Mouse (Mus musculus): Measurements from ENCODE around the gene Gpatch1.
"Not testable (repeated sequence)": the region's sequence is repeated elsewhere in the genome, so short reads cannot be mapped to it uniquely, and the experiment has no call there.

Gene Gpatch1

DNA sequence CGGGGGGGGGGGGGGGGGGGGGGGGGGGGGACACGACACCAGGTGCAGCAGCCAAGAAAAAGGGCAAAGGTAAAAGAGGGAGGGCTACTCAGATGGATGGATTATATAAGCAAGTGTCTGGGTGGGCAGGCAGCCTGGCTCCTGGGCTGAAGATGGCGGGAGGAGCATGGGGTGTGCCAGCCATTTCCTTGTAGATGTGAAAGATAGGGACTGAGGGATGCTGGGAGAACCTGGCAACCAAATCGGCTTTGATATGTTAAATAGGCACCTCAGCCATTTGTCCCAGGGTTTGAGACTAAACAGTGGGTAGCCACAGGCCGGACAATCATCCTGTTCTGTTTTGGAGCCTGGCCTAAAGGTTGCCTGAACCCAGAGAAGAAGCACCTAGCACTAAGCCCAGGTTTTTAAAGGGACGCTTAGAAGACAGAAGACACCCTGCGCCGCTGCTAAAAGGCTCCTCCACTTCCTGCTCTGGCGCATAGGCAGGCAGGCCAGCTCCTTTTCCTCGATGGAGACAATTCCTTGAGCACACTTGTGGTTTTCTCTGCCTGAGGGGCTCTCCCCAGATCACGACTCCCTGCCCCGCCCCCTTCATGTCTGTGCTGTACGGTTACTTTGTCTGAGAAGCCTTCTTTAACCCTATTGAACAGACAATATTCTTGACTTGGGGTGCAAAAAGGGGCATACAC is 4.6 kb upstream of the Gpatch1 start:
- DNase-seq: no peak

DNA sequence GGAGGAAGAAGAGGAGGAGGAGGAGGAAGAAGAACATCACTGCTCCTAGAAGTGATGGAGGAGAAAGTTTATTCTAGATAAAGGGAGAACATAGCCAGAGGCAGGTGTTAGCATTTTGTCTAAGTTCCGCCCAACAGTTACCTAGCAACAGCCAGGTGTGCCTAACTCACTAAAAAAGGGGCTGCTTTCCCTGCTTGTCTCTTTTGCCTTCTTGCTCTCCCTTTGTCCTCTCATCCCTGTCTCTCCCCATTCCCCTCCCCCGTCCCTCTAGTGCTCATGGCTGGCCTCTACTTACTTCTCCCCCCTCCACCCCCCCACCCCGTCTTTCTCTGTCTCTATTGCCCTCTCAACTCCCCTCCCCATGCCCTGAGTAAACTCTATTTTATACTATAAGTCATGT is 3.9 kb upstream of the Gpatch1 start:
- DNase-seq: no peak

DNA sequence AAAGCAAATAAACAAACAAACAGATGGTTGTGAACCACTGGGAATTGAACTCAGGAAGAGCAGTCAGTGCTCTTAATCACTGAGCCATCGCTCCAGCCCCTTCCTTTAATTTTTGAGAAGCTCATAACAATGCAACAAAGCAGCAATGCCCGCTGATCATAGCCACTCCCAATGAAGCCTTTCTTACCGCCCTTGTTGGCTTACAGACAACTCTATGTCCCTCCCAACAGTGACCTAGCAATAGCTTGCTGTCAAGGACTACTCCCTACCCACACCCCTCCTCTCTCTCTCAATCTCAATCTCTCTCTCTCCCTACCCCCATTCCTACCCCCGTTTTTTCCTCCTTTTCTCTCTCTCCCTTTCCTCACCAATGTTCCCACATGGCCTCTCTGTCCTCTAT is 1.5 kb upstream of the Gpatch1 start:
- no peak for DNase-seq

DNA sequence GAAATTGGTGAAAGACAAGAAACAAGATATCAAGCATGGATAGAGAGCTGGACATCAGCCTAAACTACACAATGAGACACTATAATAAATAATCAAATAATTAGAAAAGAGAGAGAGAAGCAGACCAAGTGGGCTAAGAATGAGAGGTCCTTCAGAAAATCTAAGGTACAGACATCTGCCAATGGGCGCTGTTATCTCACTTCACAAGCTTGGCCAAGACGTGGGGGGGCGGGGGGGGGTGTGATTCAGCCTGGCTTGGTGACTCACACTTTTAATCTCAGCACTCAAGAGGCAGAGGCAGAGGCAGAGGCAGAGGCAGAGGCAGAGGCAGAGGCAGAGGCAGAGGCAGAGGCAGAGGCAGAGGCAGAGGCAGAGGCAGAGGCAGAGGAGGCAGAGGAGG is 981 bp upstream of the Gpatch1 start:
- DNase-seq: not testable (repeated sequence)

DNA sequence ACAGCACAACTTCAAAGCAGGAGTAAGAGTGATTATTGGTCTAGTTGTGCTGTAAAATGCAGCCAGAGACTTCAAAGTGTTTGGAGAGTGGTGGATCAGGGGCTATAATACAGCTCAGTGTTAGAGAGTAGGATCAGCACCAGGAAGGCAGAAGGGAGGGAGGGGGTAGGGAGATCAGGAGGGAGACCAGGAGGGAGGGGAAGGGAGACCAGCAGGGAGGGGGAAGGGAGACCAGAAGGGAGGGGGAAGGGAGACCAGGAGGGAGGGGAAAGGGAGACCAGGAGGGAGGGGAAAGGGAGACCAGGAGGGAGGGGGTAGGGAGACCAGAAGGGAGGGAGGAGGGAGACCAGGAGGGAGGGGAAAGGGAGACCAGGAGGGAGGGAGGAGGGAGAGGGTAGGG is 4.1 kb downstream of the Gpatch1 start:
- DNase-seq: no peak

DNA sequence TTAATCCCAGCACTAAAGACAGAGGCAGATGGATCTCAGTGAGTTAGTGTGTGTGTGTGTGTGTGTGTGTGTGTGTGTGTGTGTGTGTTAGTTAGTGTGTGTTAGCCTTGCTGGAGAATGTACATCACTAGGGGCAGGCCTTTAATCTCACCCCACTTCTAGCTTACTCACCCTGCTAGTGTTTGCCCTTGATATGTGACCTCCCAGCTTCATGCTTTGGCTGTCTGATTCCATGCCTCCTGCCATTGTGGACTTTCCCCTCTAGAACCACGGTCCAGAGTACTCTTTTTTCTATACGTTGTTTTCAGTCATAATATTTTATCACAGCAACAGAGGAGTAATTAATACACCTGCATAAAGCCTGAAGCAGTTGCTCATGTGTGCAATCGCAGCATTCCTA is 7.0 kb downstream of the Gpatch1 start:
- DNase-seq: no peak

DNA sequence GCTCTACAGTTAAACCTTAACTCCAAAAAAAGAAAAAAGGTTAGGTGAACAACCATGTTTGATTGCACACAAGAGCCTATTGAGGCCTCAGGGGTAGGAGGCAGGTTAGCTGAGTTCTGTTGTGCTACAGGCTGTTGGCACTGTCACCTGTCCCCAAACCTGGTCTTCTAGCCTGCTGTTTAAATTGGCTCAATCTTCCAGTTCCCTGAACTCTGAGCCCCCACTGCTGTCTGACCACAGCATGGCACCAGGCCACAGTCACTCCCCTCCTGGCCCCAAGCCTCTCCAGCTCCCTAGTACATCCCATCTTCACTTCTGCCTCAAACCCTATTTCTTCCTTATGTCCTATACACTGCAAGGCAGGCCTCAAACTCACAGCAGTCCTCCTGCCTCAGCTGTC is 17.4 kb downstream of the Gpatch1 start:
- DNase-seq: no peak

DNA sequence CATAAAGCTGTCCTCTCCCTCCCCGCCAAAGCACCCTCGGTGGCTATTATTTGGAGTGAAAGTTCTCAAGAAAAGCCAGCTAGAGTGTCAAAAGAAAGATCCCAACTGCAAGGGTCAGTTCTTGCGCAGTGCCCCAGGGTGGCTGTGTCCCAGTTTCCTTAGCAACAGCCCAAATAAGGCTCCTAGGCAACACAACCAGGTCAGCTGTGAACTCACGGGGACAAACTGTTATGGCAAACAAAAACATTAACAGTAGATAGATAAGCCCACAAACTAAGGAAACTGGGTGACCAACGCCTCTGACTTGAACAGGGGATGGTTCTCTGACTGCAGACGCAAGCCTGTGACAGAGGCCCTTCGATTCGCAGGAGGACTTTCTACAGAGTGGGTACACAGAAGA is 18.6 kb downstream of the Gpatch1 start:
- no peak for DNase-seq

DNA sequence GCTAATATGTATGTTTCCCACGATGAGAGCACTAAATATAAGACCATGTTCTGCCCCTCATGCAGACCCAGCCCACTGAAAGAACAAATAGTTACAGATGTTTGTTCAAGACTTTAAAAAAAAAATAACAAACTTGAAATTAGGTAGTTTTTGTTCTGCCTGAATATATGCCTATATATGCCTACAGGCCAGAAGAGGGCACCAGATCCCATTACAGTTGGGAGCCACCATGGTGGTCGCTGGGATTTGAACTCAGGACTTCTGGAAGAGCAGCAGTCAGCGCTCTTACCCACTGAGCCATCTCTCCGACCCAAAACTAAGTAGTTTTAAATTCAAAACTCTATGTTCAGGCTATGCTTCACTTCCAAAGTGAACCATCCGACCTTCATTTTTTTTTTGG is 20.4 kb downstream of the Gpatch1 start:
- no peak for DNase-seq

DNA sequence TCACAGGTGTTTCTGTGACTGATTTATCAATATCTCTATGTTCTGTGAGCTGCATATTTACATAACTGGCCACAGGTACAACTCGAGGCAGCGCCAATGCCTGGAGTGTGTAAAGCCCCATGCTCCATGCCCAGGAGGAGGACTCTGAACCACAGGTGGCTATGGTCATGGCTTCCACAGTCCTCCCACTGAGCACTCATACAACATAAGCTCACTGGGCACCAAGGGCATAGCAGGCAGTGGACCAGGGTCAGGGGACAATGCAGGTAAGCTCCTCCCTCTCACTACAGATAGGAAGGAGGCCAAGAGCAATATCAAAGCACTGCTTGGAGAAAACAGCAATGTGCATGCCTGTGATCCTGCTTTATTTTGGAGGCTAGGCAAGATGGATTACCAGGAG is 22.6 kb downstream of the Gpatch1 start:
- no peak for DNase-seq

DNA sequence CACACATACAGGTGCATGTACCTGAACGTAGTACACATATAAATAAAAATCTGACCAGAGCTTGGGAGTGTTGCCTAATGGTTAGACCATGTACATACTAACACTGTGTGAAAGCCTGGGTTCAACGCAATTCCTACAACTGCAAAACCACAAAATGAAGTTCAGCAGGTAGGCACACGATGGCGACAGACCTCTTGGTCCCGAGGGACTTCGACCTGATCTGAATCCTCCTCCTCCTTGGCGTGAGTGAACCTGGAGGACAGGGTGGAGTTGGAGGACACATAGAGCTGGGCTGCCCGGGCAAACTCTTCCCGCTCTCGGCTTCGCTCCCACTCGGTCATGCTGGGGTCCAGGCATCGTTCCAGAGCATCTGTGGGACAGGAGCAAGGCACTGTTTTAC is 24.8 kb downstream of the Gpatch1 start:
- no peak for DNase-seq

DNA sequence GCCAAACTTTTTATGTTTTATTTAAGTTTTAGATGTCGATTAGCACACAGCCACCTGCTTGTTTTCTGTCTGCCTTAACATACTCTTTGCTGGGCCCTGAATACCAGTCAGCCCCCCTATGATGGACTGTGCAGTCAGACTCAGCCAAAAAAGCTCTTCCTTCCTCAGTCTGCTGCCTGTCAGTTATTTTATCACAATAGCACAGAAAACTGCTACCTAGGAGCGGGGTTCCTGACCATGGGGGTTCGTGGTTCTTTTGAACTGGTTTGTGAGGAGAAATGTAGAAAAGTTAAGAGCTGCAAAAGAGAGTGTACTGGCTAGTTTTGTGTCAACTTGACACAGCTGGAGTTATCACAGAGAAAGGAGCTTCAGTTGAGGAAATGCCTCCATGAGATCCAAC is 39.3 kb downstream of the Gpatch1 start:
- no peak for DNase-seq

DNA sequence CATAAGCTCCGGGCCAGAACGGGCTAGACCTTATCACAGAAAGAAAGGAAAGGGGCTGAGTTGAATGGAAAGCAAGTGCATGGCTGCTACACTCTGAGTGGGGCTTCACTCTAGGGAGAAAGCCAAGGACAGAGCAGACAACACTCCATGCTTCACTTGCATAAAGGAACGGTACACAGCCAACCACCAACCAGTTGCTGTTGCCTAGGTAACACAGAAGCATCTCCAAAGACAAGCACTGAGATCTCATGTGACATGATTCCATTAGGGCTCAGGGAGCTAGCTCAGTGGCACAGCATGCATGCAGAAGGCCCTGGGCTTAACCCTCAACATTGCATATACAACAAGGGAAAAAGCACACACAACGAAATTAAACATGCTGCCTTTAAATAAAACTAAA is 40.8 kb downstream of the Gpatch1 start:
- DNase-seq: no peak

DNA sequence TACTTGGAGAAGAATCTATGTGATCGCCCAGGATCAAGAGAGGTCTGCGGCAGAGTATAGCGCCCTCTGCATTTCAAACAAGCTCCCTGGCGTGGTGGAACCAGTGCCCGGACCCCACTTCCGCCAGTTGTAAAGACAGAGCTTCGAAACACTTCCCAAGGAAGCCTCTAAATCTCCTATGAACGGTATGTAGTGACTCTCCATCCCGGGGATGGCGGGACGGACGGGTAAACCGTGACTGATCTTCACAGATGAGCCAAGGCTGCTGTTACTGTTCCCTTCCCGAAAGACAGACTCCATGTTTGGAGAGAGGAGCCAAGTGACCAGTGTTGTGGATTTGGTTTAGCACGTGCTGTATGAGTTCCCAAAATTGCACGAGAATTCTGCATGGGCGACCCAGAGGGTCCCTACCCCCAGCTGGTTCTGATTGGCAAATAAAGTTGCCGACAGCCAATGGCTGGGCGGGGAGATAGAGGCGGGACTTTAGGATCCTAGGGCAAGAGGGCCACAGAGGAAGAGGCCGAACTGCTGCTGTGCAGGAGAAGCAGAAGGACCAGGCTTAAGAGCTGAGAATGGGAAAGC is 48.7 kb downstream of the Gpatch1 start:
- peak; percentile 19 for DNase-seq

DNA sequence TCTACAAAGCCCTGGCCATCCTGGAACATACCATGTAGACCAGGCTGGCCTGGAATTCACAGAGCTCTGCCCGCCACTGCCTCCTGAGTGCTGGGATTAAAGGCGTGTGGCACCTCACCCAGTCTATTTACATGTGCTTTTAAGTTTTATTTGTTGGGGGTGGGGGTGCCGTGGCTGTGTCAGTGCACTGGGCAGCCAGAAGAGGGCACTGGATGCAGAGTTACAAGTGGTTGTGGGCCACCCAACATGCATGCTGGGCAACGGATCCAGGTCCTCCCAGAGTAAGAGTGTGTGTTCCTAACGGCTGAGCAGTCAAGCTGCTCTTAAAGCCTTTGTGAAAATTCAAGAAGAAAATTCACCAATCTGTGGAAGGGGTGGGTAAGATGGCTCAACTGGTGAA is 50.4 kb downstream of the Gpatch1 start:
- no peak for DNase-seq

DNA sequence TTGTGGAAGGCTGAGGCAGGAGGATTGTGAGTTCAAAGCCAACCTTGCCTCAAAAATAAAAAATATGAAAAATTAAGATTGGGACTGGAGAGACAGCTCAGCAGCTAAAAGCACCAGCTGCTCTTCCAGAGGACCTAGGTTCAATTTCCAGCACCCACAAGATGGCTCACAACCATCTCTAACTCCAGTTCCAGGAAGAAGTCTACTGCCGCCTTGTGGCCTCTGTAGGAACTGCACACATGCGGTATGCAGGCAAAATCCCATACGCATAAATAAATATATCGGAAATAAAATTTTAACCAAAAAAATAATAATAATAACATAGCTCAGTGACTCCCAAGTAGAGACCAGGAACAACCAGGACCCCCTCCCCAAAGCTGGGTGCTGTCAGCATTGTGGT is 51.6 kb downstream of the Gpatch1 start:
- DNase-seq: no peak

DNA sequence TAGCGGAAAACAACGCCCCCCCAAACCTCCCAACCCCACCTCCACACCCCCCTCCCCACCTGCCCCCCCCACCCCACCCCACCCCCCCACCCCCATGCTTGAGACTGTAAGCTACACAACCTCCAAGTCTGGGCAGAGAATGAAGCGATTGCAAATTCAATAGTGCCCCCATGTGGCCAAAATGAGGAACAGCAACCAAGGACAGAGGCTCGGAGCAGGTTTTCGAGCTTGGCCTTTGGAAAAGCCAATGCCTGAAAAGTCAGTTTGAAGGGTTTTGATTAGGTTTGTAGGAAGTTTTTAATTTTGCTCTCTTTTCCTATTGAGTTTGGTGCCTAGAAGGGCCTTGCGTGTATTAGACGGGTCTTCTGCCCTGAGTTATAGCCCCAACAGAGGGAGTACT is 53.5 kb downstream of the Gpatch1 start:
- peak; percentile 41 for DNase-seq

DNA sequence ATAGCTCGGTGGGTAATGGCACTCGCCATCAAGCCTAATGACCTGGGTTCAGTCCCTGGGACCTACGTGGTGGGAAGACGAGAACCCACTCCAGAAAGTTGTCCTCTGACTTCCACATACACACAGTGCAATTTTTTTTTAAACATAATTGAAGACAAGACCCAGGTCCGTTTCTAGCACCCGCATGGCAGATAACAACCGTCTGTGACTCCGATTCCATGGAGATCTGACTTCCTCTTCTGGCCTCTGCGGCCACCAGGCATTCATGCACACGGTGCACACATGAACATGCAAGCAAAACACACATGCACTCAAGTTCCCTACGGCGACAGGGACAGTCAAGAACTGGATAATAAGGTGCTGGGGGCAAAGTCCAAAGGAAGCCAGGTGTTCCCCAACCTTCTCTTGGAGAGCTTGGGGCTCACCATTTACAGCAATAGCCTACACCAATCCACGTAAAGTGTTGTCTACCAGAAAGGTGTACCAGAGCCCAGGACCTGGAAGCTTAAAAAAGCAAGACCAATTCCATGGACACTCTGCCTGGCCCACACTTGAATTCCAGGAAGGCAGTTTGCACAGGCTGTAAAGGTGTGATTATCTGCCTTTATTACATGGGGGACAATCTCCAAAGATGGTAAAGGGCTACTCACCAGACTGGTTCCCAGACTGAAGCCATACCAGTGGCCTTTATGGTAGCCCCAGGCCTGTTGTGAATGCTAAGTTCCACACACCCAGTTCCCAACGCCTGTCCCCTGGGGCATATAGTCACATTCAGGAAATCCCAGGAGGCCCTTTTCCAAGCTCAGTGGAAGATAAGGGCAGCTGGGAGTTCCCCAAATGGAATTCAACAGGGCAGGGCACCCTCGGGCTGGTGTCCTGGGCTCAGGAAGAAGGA is 54.4 kb downstream of the Gpatch1 start:
- no peak for DNase-seq

DNA sequence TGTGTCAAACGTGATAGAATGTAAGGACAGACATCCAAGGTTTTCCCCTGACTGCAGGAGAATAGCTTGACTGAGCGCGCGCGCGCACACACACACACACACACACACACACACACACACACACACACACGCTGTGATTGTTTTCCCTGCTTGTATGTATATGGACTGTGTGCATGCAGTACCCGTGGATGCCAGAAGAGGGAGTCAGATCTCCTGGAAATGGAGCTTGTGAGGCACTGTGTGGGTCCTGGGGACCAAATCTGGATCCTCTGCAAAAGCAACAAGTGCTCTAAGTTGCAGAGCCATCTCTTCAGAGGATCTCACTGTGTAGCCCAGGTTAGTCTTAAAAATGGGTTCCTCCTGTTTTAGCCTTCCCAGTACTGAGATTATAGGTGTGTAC is 58.9 kb downstream of the Gpatch1 start:
- DNase-seq: no peak

DNA sequence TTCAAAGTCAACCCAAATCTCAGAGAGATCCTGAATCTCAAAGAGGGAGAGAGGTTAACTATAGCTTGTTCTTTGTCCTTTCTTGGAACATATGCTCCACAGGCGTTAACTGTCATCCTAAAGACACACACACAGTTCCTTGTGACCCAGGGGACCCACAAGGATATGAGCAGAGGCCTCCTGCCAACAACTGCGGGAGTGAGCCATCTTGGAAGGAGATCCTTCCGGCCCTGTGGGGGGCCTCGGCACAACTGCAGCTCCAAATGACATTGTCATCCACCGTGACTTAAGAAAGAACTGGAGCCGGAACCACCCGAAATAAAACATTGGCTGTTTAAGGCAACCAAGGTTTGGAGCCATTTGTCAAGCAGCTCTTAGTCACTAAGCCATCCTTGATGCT is 59.9 kb downstream of the Gpatch1 start:
- no peak for DNase-seq

DNA sequence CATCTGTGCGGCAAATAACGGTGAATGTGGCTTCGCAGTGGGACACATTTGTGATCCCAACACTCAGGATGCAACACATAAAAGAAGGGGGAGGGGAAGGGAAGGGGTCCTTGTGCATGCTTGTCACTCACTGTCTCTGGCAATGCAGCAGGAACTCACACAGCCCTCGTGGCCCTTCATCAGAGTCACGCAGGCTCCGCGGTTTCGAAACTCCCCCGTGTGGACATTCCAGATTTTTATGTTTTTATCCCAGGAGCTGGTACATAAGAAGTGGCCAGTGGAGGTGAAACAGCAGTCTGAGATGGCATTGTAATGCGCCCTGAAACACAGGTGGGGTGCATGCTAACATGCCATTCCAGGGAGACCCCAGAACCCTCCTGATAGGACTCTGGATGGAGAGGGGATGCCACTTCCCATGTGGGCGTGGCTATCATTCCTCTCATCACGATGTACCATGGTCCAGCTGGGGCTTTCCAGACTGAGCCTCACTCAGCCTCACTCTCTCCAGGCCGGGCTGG is 66.1 kb downstream of the Gpatch1 start:
- peak; percentile 47 for DNase-seq

DNA sequence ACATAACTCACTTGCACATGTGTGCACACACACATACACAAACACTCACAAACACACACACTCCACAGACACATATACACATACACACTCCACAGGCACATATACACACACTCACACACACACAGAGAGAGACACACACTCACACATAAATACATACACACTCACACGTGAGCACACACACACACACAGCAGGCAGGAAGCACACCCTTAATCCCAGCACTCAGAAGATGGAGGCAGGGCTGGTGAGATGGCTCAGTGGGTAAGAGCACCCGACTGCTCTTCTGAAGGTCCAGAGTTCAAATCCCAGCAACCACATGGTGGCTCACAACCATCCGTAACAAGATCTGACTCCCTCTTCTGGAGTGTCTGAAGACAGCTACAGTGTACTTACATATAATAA is 80.3 kb downstream of the Gpatch1 start:
- DNase-seq: not testable (repeated sequence)

DNA sequence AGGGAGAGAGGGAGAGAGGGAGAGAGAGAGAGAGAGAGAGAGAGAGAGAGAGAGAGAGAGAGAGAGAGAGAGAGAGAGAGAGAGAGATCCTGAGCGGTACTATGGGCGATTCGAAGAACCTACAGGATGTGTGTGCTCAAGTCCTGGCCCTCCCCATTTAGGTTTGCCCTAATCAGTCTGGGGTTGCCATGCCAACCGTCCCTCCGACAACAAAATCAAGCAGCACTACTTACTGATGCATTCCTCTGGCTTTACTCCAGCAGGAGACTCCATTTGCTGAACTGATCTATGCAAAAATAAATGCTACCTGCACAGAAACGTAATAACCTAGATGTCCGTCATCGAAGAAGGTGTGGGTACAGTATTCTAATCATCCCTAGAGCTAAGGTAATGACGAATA is 82.9 kb downstream of the Gpatch1 start:
- DNase-seq: peak; percentile 54

All from cerebellum, adult 8-10 months (tissue).